Mouse (Mus musculus) liver, embryonic 15.5 days (tissue): ENCODE data around the gene Triobp. TPM values are rescaled to one million over a fixed set of nuclear protein-coding genes. Genes with fewer than 3 reads are reported as not detected.

Experiments
- ATAC-seq: fragments of 200-750 bp; cut with Nextera tagmentation; 2 replicates; pipeline ENCODE4 v1.8.0; 2017; ENCODE audit warnings: moderate number of reproducible peaks, mild to moderate bottlenecking, moderate library complexity; ENCODE audit not compliant: insufficient read depth
- H3K27ac ChIP-seq: fragments of 300-500 bp; sonication (generic); replicated peaks from 2 replicates; pipeline ENCODE4 v1.5.1; 2015; ENCODE audit warnings: mild to moderate bottlenecking, inconsistent platforms
- H3K27me3 ChIP-seq: fragments of 300-500 bp; sonication (generic); 2 replicates; pipeline ENCODE4 v1.6.1; 2015; ENCODE audit warnings: mild to moderate bottlenecking, inconsistent platforms
- H3K36me3 ChIP-seq: fragments of 300-500 bp; sonication (generic); replicated peaks from 2 replicates; pipeline ENCODE4 v1.6.1; 2015; ENCODE audit warnings: moderate library complexity, mild to moderate bottlenecking, inconsistent platforms
- H3K4me1 ChIP-seq: fragments of 300-500 bp; sonication (generic); replicated peaks from 2 replicates; pipeline ENCODE4 v1.6.1; 2015; ENCODE audit warnings: inconsistent platforms
- H3K4me2 ChIP-seq: fragments of 300-500 bp; sonication (generic); 2 replicates; pipeline ENCODE4 v1.6.1; 2015; ENCODE audit warnings: moderate library complexity, mild to moderate bottlenecking, inconsistent platforms
- H3K4me3 ChIP-seq: fragments of 300-500 bp; sonication (generic); replicated peaks from 2 replicates; pipeline ENCODE4 v1.5.1; 2015; ENCODE audit warnings: mild to moderate bottlenecking, inconsistent platforms
- H3K9ac ChIP-seq: fragments of 300-500 bp; sonication (generic); 2 replicates; pipeline ENCODE4 v1.6.1; 2015; ENCODE audit warnings: moderate library complexity, mild to moderate bottlenecking, inconsistent platforms
- H3K9me3 ChIP-seq: fragments of 300-500 bp; sonication (generic); replicated peaks from 2 replicates; pipeline ENCODE4 v1.6.1; 2016; ENCODE audit warnings: inconsistent platforms
- WGBS: fragments of 180-500 bp; shearing (Covaris S2); methylation state at CpG from one replicate; pipeline ENCODE4 v1.1.7; 2015; ENCODE audit warnings: mixed read lengths; ENCODE audit not compliant: insufficient replicate concordance; 5-methylcytosine and 5-hydroxymethylcytosine counted together
- microRNA-seq: library from miRNA; unstranded; fragments of <30 nt; microRNA quantifications from one replicate; pipeline ENCODE4, GENCODE M21; 2016
- polyA plus RNA-seq: library from polyadenylated mRNA; unstranded; fragments of >200 nt; fragmentation: Nextera tagmentation; extraction: Ambion mirVana; gene quantifications from 2 replicates; pipeline ENCODE4 v1.2.1, GENCODE M21; 2015

The Triobp gene
- polyA plus RNA-seq, 1 experiment from 2014 or later, result 20.2 TPM

DNA sequence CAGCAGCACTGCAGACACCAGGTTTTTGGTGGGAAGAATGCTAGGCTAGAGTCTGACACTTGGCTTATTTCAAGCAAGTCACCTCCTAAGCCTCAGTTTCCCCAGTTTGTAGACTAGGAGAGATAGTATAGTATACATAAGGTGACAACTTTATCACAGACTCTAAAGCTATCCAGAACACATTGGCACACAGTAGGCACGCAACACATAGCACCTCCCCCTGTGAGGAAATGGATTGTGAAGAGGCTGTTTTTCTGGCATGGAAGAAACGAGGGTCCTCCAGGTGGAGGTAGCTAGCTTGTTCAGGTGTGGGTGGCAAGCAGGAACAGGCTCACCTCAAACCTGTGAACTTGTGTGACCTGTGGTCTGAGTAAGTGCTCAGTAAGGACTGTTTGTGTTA lies 103.4 kb downstream of the Triobp start:
- WGBS, result 58% methylated on average over 2 of the region's 2 CpGs
- peaks cover 45% of the 10 kb centered on the region for H3K36me3 ChIP-seq
- H3K4me1 ChIP-seq, result peaks cover 26% of the 10 kb centered on the region
- no peak overlapping the region; the same call in 1 of the 2 replicates for H3K4me3 ChIP-seq
- H3K27me3 ChIP-seq, result peaks cover 2% of the 10 kb centered on the region; the same call in 1 of the 2 replicates
- no peaks in the 10 kb centered on the region for H3K9me3 ChIP-seq
- H3K4me2 ChIP-seq, result peak overlapping the region; percentile 34
- ATAC-seq, result no peak
- no peak overlapping the region for H3K9ac ChIP-seq
- H3K27ac ChIP-seq, result peak overlapping the region; percentile 78

DNA sequence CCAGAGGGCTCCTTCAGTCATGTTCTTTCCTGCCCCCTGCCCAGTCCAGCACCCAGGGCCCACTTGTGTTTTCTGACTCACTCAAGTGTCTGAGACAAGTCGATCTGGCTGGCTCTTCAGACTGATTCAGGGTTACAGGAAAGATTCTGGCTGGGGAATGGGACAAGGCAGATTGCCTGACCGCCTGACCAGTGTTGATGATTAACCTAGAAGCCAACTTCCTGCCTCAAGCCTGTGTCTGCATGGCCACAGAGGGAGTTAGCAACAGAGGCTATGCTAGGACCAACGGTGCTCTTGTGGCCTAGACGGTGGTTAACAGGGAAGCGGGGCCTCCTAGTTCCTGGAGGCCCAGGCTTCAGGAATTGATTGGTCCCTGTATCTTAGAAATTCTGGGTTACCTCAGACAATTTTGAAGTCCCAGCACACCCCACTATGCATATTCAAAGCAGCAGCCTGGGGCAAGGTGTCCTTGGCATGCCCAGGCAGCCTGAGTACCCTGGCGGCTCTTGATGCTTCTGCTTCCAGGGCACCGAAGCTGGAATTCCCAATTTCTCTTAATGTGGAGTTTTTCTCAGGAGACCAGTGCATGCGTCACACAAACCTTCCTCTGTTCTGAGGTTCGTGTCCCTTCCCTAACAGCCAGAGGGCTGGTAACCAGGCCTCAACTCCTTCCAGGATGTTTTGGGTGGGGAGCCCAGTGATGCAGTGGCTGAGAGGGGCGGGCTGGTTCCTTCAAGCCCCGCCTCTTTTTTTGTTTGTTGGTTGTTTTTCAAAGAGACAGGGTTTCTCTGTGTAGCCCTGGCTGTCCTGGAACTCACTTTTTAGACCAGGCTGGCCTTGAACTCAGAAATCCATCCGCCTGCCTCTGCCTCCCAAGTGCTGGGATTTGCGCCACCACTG lies 104.2 kb downstream of the Triobp start:
- WGBS, result 46% methylated on average over 13 of the region's 13 CpGs
- Histone ChIP-seq H3K4me1 (peaks cover 26% of the 10 kb centered on the region), H3K9ac (no peak overlapping the region), H3K4me2 (peak overlapping the region; percentile 34), H3K27me3 (peaks cover 2% of the 10 kb centered on the region; the same call in 1 of the 2 replicates), H3K4me3 (no peak overlapping the region; the same call in 1 of the 2 replicates), H3K9me3 (no peaks in the 10 kb centered on the region), H3K36me3 (peaks cover 52% of the 10 kb centered on the region), H3K27ac (peak overlapping the region; percentile 78)
- peak; percentile 42 for ATAC-seq

DNA sequence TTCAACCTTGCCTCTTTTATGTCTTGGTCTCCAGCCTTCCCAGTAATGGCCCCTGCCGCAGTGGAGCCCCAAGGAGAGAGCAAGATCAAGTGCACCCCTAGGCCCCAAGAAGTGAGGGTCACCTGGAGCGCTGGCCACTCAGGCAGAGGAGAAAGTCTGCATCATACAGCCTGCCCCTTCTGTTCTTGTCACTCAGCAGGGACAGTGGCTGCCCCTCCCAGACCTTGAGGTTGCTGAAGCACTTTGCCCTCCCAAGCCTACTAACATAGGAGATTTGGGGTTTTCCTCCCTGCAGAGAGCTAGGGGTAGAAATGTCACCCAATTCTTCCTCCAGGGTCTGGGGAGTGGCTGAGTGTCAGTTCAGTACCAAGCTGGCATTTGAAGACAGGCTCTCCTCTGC lies 104.8 kb downstream of the Triobp start:
- WGBS, result 87% methylated on average over 2 of the region's 2 CpGs
- H3K9me3 ChIP-seq, result no peaks in the 10 kb centered on the region
- peaks cover 59% of the 10 kb centered on the region for H3K36me3 ChIP-seq
- peaks cover 31% of the 10 kb centered on the region for H3K4me1 ChIP-seq
- no peak overlapping the region for H3K9ac ChIP-seq
- H3K27ac ChIP-seq, result peak overlapping the region; percentile 78; the same call in 1 of the 2 replicates
- peaks cover 2% of the 10 kb centered on the region; the same call in 1 of the 2 replicates for H3K27me3 ChIP-seq
- no peak overlapping the region for H3K4me3 ChIP-seq
- no peak for ATAC-seq
- no peak overlapping the region for H3K4me2 ChIP-seq

Small RNAs within 50 kb of the gene (microRNA-seq; reads per million reads assigned to microRNA genes)
- gene Mir6956, result 1.5 reads per million

Other genes with a start within 250 kb of the Triobp start
- gene Elfn2, start 229.0 kb upstream of the Triobp start, polyA plus RNA-seq, result not detected in 2 replicates
- gene Mfng, start 174.2 kb upstream of the Triobp start, polyA plus RNA-seq, result 4.6 and 5.2 TPM in 2 replicates
- 1.8 and 2.5 TPM in 2 replicates for gene Card10, start 144.7 kb upstream of the Triobp start, polyA plus RNA-seq
- gene Cdc42ep1, start 105.1 kb upstream of the Triobp start, polyA plus RNA-seq, result 13.0 and 15.2 TPM in 2 replicates
- 7.7 and 9.5 TPM in 2 replicates for gene Lgals2, start 92.2 kb upstream of the Triobp start, polyA plus RNA-seq
- gene Gga1, start 70.5 kb upstream of the Triobp start, polyA plus RNA-seq, result 21.4 and 23.6 TPM in 2 replicates
- 0.08 and 0.26 TPM in 2 replicates for gene Gm49510, start 48.1 kb upstream of the Triobp start, polyA plus RNA-seq
- 14.4 and 15.3 TPM in 2 replicates for gene Sh3bp1, start 48.0 kb upstream of the Triobp start, polyA plus RNA-seq
- gene Pdxp, start 33.8 kb upstream of the Triobp start, polyA plus RNA-seq, result 5.4 and 5.6 TPM in 2 replicates
- 315 and 397 TPM in 2 replicates for gene Lgals1, start 21.0 kb upstream of the Triobp start, polyA plus RNA-seq
- gene Nol12, start 12.8 kb upstream of the Triobp start, polyA plus RNA-seq, result 24.5 and 26.2 TPM in 2 replicates
- 118 and 121 TPM in 2 replicates for gene H1f0, start 80.7 kb downstream of the Triobp start, polyA plus RNA-seq
- gene Galr3, start 94.2 kb downstream of the Triobp start, polyA plus RNA-seq, result 0.17 TPM in 1 of 2 replicates, not detected in the other
- gene Ankrd54, start 115.2 kb downstream of the Triobp start, polyA plus RNA-seq, result 47.9 and 55.1 TPM in 2 replicates
- 116 and 117 TPM in 2 replicates for gene Eif3l, start 127.5 kb downstream of the Triobp start, polyA plus RNA-seq
- gene Micall1, start 161.2 kb downstream of the Triobp start, polyA plus RNA-seq, result 0.86 and 1.3 TPM in 2 replicates
- gene Polr2f, start 193.3 kb downstream of the Triobp start, polyA plus RNA-seq, result 118 and 125 TPM in 2 replicates
- gene 1700088E04Rik, start 193.5 kb downstream of the Triobp start, polyA plus RNA-seq, result 0.47 and 0.69 TPM in 2 replicates
- gene Sox10, start 217.5 kb downstream of the Triobp start, polyA plus RNA-seq, result 0.09 and 0.12 TPM in 2 replicates